Mouse (Mus musculus) neural tube, embryonic 14.5 days (tissue): ENCODE measurements at regions not wholly inside any gene's neighbourhood (a gene's known extent, or its start where the extent isn't known, plus 50 kb on each side); places are given as distances from the start of the nearest gene placed in this dataset.

ENCODE experiments used
- ATAC-seq: fragments of 200-750 bp; cut with Nextera tagmentation; 2 replicates; pipeline ENCODE4 v1.8.0; 2017; ENCODE audit warnings: low read depth, mild to moderate bottlenecking, moderate TSS enrichment, moderate library complexity
- H3K27ac ChIP-seq: fragments of 300-500 bp; sonication (generic); 2 replicates; pipeline ENCODE4 v1.5.1; 2014; ENCODE audit warnings: low read depth, mild to moderate bottlenecking, control low read depth, low read length, moderate library complexity, mixed read lengths
- H3K27me3 ChIP-seq: fragments of 300-500 bp; sonication (generic); 2 replicates; pipeline ENCODE4 v1.6.1; 2014; ENCODE audit warnings: low read length; ENCODE audit not compliant: control insufficient read depth, insufficient read depth
- H3K36me3 ChIP-seq: fragments of 300-500 bp; sonication (generic); 2 replicates; pipeline ENCODE4 v1.6.1; 2014; ENCODE audit warnings: low read length, mixed read lengths; ENCODE audit not compliant: control insufficient read depth, insufficient read depth
- H3K4me1 ChIP-seq: fragments of 300-500 bp; sonication (generic); 2 replicates; pipeline ENCODE4 v1.6.1; 2014; ENCODE audit warnings: low read length; ENCODE audit not compliant: control insufficient read depth, insufficient read depth
- H3K4me2 ChIP-seq: fragments of 300-500 bp; sonication (generic); 2 replicates; pipeline ENCODE4 v1.6.1; 2014; ENCODE audit warnings: mild to moderate bottlenecking, low read depth, low read length, control low read depth
- H3K4me3 ChIP-seq: fragments of 300-500 bp; sonication (generic); 2 replicates; pipeline ENCODE4 v1.5.1; 2014; ENCODE audit warnings: low read depth, low read length, control low read depth, mixed read lengths
- H3K9ac ChIP-seq: fragments of 300-500 bp; sonication (generic); replicated peaks from 2 replicates; pipeline ENCODE4 v1.6.1; 2014; ENCODE audit warnings: low read depth, mild to moderate bottlenecking, control low read depth, low read length, mixed read lengths
- H3K9me3 ChIP-seq: fragments of 300-500 bp; sonication (generic); 2 replicates; pipeline ENCODE4 v1.6.1; 2016; ENCODE audit warnings: low read length; ENCODE audit not compliant: control insufficient read depth
- WGBS: fragments of 180-500 bp; shearing (Covaris S2); extraction: QIAGEN DNeasy Blood & Tissue Kit; methylation state at CpG from one replicate; pipeline ENCODE4 v1.1.7; 2014; 5-methylcytosine and 5-hydroxymethylcytosine counted together

DNA sequence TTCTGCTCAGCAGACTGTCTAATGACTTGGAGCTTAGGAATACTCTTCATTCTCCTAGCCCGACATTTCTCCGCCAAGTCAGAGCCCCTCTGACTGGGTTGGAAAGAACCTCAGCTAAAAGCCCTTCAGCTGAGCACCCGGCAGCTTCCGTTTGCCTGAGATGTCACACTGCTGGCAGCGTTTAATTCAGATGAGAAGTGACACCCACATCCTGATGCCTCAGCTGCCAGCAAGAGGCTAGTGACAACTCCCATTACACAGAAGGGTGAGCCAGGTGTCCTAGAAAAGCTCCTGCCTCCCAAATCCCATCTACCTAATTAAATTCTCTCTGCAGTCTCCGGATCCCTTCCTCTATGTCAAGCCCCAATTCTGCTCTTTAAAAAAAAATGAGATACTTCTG is 670.2 kb upstream of the Arpp21 start:
- H3K27me3 ChIP-seq: no peaks in the 10 kb centered on the region
- H3K4me1 ChIP-seq: no peaks in the 10 kb centered on the region
- H3K27ac ChIP-seq: no peak overlapping the region
- ATAC-seq: no peak
- H3K4me3 ChIP-seq: no peak overlapping the region
- H3K9ac ChIP-seq: no peak overlapping the region
- H3K36me3 ChIP-seq: no peaks in the 10 kb centered on the region
- 84% methylated on average over 6 of the region's 6 CpGs for WGBS
- no peaks in the 10 kb centered on the region for H3K9me3 ChIP-seq
- no peak overlapping the region for H3K4me2 ChIP-seq

DNA sequence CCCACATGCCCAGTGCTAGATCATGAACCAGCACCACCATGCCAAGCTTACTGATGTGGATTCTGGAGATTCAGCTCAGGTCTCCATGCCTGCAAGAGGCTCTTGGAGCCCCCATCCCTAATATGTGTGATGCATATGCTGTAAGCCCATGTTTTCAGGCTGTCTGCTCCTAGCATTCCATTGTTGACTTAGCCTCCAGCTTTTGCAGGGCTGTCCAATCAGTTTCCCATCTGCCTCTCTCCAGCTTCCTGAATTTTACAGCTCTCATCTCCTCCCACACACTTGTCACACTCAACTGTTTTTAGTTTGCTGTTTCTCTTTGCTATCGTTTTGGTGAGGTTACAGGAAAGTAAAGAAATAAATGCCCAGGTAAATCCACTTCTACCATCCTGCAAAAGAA is 629.2 kb upstream of the Arpp21 start:
- no peak overlapping the region for H3K27ac ChIP-seq
- no peak for ATAC-seq
- H3K36me3 ChIP-seq: no peaks in the 10 kb centered on the region
- 58% methylated on average over 1 of the region's 1 CpGs for WGBS
- no peaks in the 10 kb centered on the region for H3K27me3 ChIP-seq
- no peak overlapping the region for H3K4me2 ChIP-seq
- H3K4me1 ChIP-seq: no peaks in the 10 kb centered on the region
- no peaks in the 10 kb centered on the region for H3K9me3 ChIP-seq
- no peak overlapping the region for H3K4me3 ChIP-seq
- H3K9ac ChIP-seq: no peak overlapping the region

DNA sequence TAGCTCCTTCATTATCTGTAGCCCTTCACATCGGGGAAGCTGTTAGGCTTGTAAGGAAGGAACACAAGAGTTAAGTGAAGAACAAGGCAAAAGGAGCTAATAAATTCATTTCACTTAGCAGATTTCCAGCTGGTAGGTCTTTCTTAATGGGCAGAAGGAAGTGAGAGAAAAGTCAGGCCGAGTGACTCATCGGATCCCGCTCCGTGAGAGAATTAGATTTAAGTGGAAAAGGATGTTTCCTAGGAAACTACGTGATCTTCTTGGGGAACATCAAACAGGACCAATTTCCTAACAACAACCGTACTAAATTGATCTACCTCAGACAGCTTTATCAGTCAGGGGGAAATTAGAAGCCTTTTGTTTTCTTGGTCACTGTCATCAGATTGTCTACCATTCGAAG is 625.4 kb upstream of the Arpp21 start:
- Histone ChIP-seq H3K9me3 (no peaks in the 10 kb centered on the region), H3K27ac (no peak overlapping the region), H3K4me1 (no peaks in the 10 kb centered on the region), H3K9ac (no peak overlapping the region), H3K4me3 (no peak overlapping the region), H3K4me2 (no peak overlapping the region), H3K36me3 (no peaks in the 10 kb centered on the region), H3K27me3 (no peaks in the 10 kb centered on the region)
- 48% methylated on average over 8 of the region's 8 CpGs for WGBS
- no peak for ATAC-seq

DNA sequence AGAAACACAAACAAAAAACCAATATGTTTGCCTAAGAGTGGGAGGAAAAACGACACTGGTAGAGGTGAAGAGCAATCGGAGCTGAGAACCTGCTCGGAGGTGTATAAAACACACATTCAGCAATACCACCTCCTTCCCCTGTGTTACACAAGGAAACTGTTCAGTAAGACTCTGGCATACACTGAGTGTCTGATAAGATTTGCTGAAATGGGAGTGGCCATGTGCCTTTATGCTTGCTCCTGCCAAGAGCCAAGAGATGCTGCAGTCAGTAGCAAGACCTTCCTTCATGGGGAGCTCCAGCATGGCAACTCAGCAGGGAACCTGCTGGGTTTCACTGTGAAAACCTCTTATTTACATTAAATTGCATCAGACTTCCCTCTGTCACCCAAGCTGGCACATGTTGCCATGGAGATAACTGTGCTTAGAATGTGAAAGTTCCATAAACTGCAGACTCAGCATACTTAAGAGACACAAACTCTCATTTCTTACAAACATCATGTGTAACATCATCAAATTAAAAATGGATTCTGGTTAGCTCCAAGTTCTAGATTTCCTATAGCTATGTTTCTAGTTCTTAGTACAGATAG is 624.7 kb upstream of the Arpp21 start:
- Histone ChIP-seq H3K9ac (no peak overlapping the region), H3K36me3 (no peaks in the 10 kb centered on the region), H3K27ac (no peak overlapping the region), H3K9me3 (no peaks in the 10 kb centered on the region), H3K4me2 (no peak overlapping the region), H3K4me1 (no peaks in the 10 kb centered on the region), H3K4me3 (no peak overlapping the region), H3K27me3 (no peaks in the 10 kb centered on the region)
- WGBS: 92% methylated on average over 3 of the region's 3 CpGs
- no peak for ATAC-seq

DNA sequence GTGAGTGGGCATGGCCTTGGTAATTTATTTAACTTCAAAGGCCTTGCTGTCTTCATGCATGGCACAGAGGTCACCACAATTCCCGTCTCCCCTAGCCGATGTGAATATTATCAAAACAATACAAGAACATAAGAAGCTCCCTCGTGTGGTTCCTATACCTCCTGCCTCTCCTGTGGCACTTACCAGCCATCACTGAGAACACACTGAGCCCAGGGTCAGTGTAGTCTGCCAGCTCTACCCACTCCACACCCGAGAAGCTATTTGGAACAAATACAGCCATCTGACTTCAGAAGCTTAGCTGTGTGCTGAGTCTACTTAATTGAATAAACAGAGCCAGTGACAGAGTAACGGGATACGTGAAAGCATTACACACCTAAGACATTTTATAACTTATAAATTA is 605.7 kb upstream of the Arpp21 start:
- no peak for ATAC-seq
- H3K27ac ChIP-seq: no peak overlapping the region
- H3K9me3 ChIP-seq: no peaks in the 10 kb centered on the region
- H3K4me1 ChIP-seq: no peaks in the 10 kb centered on the region
- no peak overlapping the region for H3K4me3 ChIP-seq
- H3K36me3 ChIP-seq: no peaks in the 10 kb centered on the region
- no peaks in the 10 kb centered on the region for H3K27me3 ChIP-seq
- no peak overlapping the region for H3K9ac ChIP-seq
- no peak overlapping the region for H3K4me2 ChIP-seq
- 67% methylated on average over 6 of the region's 6 CpGs for WGBS

DNA sequence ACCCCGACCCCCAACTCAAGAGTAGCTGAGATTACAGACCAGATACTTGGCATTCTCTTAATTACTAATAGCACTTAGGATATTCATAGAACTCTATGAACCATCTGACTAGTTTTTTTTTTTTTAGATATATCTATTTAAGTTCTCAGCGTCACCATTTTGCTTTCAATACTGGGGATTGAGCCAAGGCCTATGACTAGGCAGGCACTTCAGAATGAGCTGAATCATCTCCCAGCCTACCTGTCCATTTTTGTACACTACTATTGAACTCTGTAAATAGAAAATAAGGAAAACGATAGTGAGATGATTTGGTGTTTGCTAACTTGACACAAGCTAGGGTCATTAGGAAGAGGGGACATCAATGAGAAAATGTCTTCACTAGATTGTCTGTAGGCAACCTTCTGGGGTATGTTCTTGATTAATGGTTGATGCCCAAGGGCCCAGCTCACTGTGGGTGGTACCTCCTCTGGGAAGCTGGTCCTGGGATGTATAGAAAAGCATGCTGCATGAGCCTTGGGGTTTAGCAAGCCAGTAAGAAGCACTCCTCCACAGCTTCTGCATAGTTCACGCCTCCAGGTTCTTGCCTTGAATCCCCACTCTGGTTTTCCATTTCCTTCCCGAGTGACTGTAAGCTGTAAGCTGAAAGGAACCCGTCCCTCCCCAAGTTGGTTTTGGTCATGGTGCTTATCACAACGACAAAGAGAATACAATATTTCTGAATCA is 603.5 kb upstream of the Arpp21 start:
- no peak overlapping the region for H3K4me2 ChIP-seq
- 87% methylated on average over 7 of the region's 7 CpGs for WGBS
- H3K4me1 ChIP-seq: no peaks in the 10 kb centered on the region
- no peaks in the 10 kb centered on the region for H3K36me3 ChIP-seq
- ATAC-seq: no peak
- H3K27ac ChIP-seq: no peak overlapping the region
- no peak overlapping the region for H3K9ac ChIP-seq
- H3K4me3 ChIP-seq: no peak overlapping the region
- no peaks in the 10 kb centered on the region for H3K27me3 ChIP-seq
- no peaks in the 10 kb centered on the region for H3K9me3 ChIP-seq

DNA sequence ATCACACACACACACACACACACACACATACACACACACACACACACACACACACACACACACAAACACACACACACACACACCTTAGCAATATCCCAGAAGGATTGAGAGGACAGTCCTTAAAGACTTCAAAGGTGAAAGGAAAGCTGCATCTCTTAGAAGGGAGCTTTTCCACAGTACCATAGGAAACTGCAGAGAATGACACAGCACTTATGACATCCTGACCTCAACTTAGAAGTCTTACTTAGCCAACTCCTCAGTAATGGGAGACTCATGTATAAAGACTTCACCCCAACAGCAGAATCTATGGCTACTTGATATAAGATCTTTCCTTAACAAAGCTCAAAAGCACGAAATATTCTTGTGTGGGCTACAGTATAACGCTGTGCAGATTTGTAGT is 601.8 kb upstream of the Arpp21 start:
- Histone ChIP-seq H3K4me2 (no peak overlapping the region), H3K36me3 (no peaks in the 10 kb centered on the region), H3K9me3 (no peaks in the 10 kb centered on the region), H3K27ac (no peak overlapping the region), H3K4me1 (no peaks in the 10 kb centered on the region), H3K27me3 (no peaks in the 10 kb centered on the region), H3K4me3 (no peak overlapping the region), H3K9ac (no peak overlapping the region)
- WGBS: 93% methylated on average over 2 of the region's 2 CpGs
- ATAC-seq: no peak

DNA sequence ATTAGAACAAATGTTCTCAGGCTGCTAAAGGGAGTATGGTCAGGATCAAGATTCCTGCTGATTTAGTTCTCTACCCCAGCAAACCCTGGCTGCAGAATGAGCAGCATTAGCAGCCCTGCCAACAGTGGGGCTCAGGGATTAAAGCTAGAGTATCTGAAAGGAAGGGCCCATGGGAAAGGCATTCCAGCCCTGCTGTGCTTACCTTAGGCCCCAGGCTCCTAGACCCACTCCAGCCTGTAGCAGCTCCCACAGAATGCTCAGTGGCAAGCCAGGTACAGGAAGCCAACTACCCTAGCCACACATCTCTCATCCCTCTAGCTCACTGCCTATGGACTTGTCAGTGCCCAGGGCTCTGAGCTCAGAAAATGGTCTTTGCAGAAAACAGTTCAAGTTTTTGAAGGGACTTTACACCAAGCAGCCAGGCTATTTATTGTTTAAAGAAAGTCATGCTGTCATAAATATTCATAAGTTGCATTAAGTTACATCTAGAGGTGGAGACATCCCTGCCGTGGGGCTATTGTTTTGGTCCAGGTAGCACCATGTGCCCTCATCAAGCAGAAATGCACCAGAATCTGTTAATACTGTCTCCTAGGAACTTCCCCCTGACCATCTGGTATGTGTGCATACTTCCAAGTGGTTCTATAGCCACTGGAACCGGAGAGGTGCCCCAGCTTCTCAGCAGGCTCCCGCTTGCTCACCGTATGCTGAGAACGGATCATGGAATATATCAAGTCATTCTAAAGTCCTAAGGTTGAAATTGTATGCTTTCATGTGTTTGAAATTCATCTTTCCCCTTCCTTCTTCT is 598.9 kb upstream of the Arpp21 start:
- no peaks in the 10 kb centered on the region for H3K4me1 ChIP-seq
- WGBS: 79% methylated on average over 5 of the region's 5 CpGs
- H3K9me3 ChIP-seq: no peaks in the 10 kb centered on the region

DNA sequence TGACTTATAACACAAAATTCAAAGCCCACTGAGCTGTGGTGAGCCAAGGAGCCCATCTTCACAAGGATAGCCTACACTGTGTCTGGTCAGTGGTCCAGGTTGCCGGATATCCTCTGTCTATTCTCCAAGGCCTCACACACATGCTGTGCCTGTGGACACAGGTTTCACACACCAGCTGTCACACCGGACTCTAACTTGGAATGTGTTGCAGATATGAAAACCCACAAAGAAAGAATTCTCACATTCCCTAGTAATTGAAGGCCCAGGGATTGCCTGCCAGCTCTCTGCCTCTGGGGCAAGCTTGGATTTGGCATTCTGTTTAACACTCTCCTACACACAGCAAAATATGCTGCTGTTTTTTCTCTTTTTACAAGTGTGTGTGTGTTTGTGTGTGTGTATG is 595.4 kb upstream of the Arpp21 start:
- Histone ChIP-seq H3K27ac (no peak overlapping the region), H3K36me3 (no peaks in the 10 kb centered on the region), H3K4me3 (no peak overlapping the region), H3K4me2 (no peak overlapping the region), H3K9me3 (no peaks in the 10 kb centered on the region), H3K27me3 (no peaks in the 10 kb centered on the region), H3K4me1 (no peaks in the 10 kb centered on the region), H3K9ac (no peak overlapping the region)
- no peak for ATAC-seq
- WGBS: 93% methylated on average over 2 of the region's 2 CpGs

More for the DNA sequence above, 598.9 kb upstream of the Arpp21 start:
- Histone ChIP-seq H3K4me3 (no peak overlapping the region), H3K27me3 (no peaks in the 10 kb centered on the region), H3K4me2 (no peak overlapping the region), H3K27ac (no peak overlapping the region), H3K36me3 (no peaks in the 10 kb centered on the region), H3K9ac (no peak overlapping the region)
- ATAC-seq: no peak
